Mouse (Mus musculus) spleen, adult 2 months (tissue): ENCODE results near the gene Slc12a4.

Experiments
- CTCF ChIP-seq: fragments of 200-500 bp; IDR thresholded peaks from 2 replicates; pipeline ENCODE4 v1.5.1; 2011; ENCODE audit warnings: mild to moderate bottlenecking, inconsistent platforms; ENCODE audit not compliant: insufficient read depth, insufficient read length, insufficient replicate concordance; ENCODE audit errors: extremely low read depth
- POLR2A ChIP-seq: fragments of 200-500 bp; IDR thresholded peaks from 2 replicates; pipeline ENCODE4 v1.6.1; 2011; ENCODE audit warnings: low read depth, low read length, inconsistent platforms

GRCm38 (mm10) chr8:106011643-106011986 lies 45.7 kb upstream of the Slc12a4 start, which contains the start of gene Ddx28:
- TF ChIP-seq CTCF (no peak), POLR2A (no peak)
